Mouse (Mus musculus) cerebellum, postnatal 14 days (tissue): Measurements from ENCODE around the gene Kcnj11.

ENCODE experiments used
- DNase-seq, 2 experiments: peaks; one replicate each; pipeline ENCODE4 v3.0.0; 2021; ENCODE audit warnings: mixed read lengths in 2 of 2

Gene Kcnj11

GRCm38 (mm10) chr7:46045882-46046281, 54.7 kb downstream of the Kcnj11 start:
- DNase-seq, result no peak

- no peak for DNase-seq
Measured at GRCm38 (mm10) chr7:46044106-46044505, 56.5 kb downstream of the Kcnj11 start.
